21 mouse cellular contexts compared by ENCODE assay signal in genomic region chr3:38257076-38257842, GRCm38 (mm10).
DNase-seq lines count a peak whose midpoint lies in the region; ATAC-seq and TF ChIP-seq lines count a peak whose summit lies in the region.
"Had no signal": no experiment of that assay in that cellular context is flagged by ENCODE, and none has a peak within 500 bp of the region (broad histone marks: within the 10 kb centered on the region; RNA-seq: fewer than 3 reads in every experiment).

No protein-coding gene starts in this region.

- H3K9ac ChIP-seq in intestine, embryonic 14.5 days (ENCODE audit: low read length) = no peak overlapping the region
- no peak overlapping the region for H3K9ac ChIP-seq in intestine, postnatal 0 days (ENCODE audit: low read depth, low read length)
- H3K9ac ChIP-seq: forebrain, postnatal 0 days; hindbrain, embryonic 12.5 days; lung, embryonic 15.5 days; stomach, embryonic 15.5 days had no signal

- H3K27ac ChIP-seq in intestine, embryonic 14.5 days (ENCODE audit: low read depth) = no peak overlapping the region
- H3K27ac ChIP-seq in intestine, postnatal 0 days (ENCODE audit: low read depth, low read length) = no peak overlapping the region
- H3K27ac ChIP-seq in testis, adult 2 months (ENCODE audit: control insufficient read depth, insufficient read depth, low read depth, low read length) = 0 out of 2 replicates have a peak overlapping the region, but pooled peaks have one; percentile 30
- H3K27ac ChIP-seq: gastrocnemius, adult 2 months; hindbrain, embryonic 12.5 days; kidney, postnatal 0 days; lung, embryonic 15.5 days; stomach, embryonic 15.5 days had no signal

- ATAC-seq in intestine, embryonic 14.5 days (replicated peaks; ENCODE audit: low FRiP score, low TSS enrichment, low read depth) = no peak
- ATAC-seq in intestine, postnatal 0 days = no peak
- ATAC-seq: forebrain, postnatal 0 days; intestine, embryonic 16.5 days; Patski had no signal

- no peak overlapping the region for H3K4me3 ChIP-seq in intestine, embryonic 14.5 days (ENCODE audit: low read depth, low read length)
- no peak overlapping the region for H3K4me3 ChIP-seq in intestine, postnatal 0 days (ENCODE audit: low read depth, low read length)
- H3K4me3 ChIP-seq in testis, adult 2 months (ENCODE audit: control insufficient read depth, low read depth, low read length) = no peak overlapping the region
- H3K4me3 ChIP-seq: erythroblast, embryonic 14.5 days; gastrocnemius, adult 2 months; hindbrain, embryonic 12.5 days; lung, embryonic 15.5 days; megakaryocyte, embryonic 14.5 days; stomach, embryonic 15.5 days had no signal

- no peak overlapping the region for H3K4me2 ChIP-seq in intestine, embryonic 14.5 days (ENCODE audit: low read length)
- no peak overlapping the region for H3K4me2 ChIP-seq in intestine, postnatal 0 days (replicated peaks; ENCODE audit: low read depth)
- H3K4me2 ChIP-seq: hindbrain, embryonic 12.5 days; lung, embryonic 15.5 days; stomach, embryonic 15.5 days had no signal

- peaks cover 6% of the 10 kb centered on the region; the same call in 1 of the 2 replicates for H3K4me1 ChIP-seq in intestine, embryonic 14.5 days (replicated peaks; ENCODE audit: control insufficient read depth, insufficient read depth, low read length)
- no peaks in the 10 kb centered on the region for H3K4me1 ChIP-seq in intestine, postnatal 0 days (replicated peaks; ENCODE audit: control insufficient read depth, insufficient read depth, low read length)
- no peaks in the 10 kb centered on the region; the same call in 1 of the 2 replicates for H3K4me1 ChIP-seq in testis, adult 2 months (ENCODE audit: control insufficient read depth, insufficient read depth, low read length)
- H3K4me1 ChIP-seq: stomach, embryonic 15.5 days had no signal

- no peak for TF ChIP-seq CTCF in intestine, postnatal 0 days (IDR thresholded peaks at IDR 0.05; ENCODE audit: low read depth)
- no peak for TF ChIP-seq CTCF in testis, adult 2 months (IDR thresholded peaks at IDR 0.05; ENCODE audit: control insufficient read depth, insufficient read depth, insufficient replicate concordance, low read depth, low read length)

- no peak for TF ChIP-seq POLR2A in testis, adult 2 months (IDR thresholded peaks at IDR 0.05; ENCODE audit: control insufficient read depth, low read depth, low read length)

- 58% methylated on average over 14 of the region's 14 CpGs for WGBS in intestine, embryonic 14.5 days
- WGBS in intestine, postnatal 0 days = 65% methylated on average over 14 of the region's 14 CpGs

- H3K9me3 ChIP-seq in intestine, embryonic 14.5 days (ENCODE audit: control insufficient read depth, low read length) = 0 out of 2 replicates have a peak, but pooled peaks cover 7% of the 10 kb centered on the region
- H3K9me3 ChIP-seq in intestine, postnatal 0 days (ENCODE audit: control insufficient read depth) = no peaks in the 10 kb centered on the region
- H3K9me3 ChIP-seq: hindbrain, embryonic 12.5 days; lung, embryonic 15.5 days; stomach, embryonic 15.5 days had no signal

- DNase-seq in adrenal gland, adult 2 months = peak; percentile 11
- DNase-seq in adrenal gland, postnatal 36 days = no peak
- DNase-seq in intestine, embryonic 14.5 days (ENCODE audit: low spot score) = peak; percentile 29
- DNase-seq in testis, postnatal 14 days (ENCODE audit: low spot score) = no peak
- DNase-seq in testis, postnatal 10 days (ENCODE audit: low spot score) = peak; percentile 54
- DNase-seq in cerebellum, postnatal 10 days = no peak
- DNase-seq: cerebellum, adult 8-10 months; forebrain, postnatal 0 days; gastrocnemius, adult 2 months; right cerebral cortex, adult 18-20 months; spleen, adult 18-20 months had no signal

- H3K27me3 ChIP-seq in intestine, embryonic 14.5 days (replicated peaks; ENCODE audit: control insufficient read depth, insufficient read depth, low read length) = no peaks in the 10 kb centered on the region
- H3K27me3 ChIP-seq in intestine, postnatal 0 days (replicated peaks; ENCODE audit: control insufficient read depth, insufficient read depth, low read length) = no peaks in the 10 kb centered on the region
- no peaks in the 10 kb centered on the region for H3K27me3 ChIP-seq in testis, adult 2 months (ENCODE audit: control insufficient read depth, insufficient read depth, low read length)
- H3K27me3 ChIP-seq: hindbrain, embryonic 12.5 days; lung, embryonic 15.5 days; Patski; stomach, embryonic 15.5 days had no signal

- no peaks in the 10 kb centered on the region for H3K36me3 ChIP-seq in intestine, embryonic 14.5 days (ENCODE audit: control insufficient read depth, insufficient read depth, low read length)
- no peaks in the 10 kb centered on the region for H3K36me3 ChIP-seq in intestine, postnatal 0 days (ENCODE audit: control insufficient read depth, insufficient read depth)
- H3K36me3 ChIP-seq in testis, adult 2 months (ENCODE audit: control insufficient read depth, insufficient read depth, low read length) = no peaks in the 10 kb centered on the region
- H3K36me3 ChIP-seq: hindbrain, embryonic 12.5 days; lung, embryonic 15.5 days; stomach, embryonic 15.5 days had no signal

Comparison
In these comparisons a context has a peak if more than half of its experiments do, and no peak if none do; other contexts are left out.
1. DNase-seq: peak in adrenal gland, adult 2 months (single experiment), intestine, embryonic 14.5 days (single experiment) and testis, postnatal 10 days (single experiment); none in adrenal gland, postnatal 36 days (0 of 2), testis, postnatal 14 days (single experiment) and cerebellum, postnatal 10 days (0 of 2).